Mouse (Mus musculus) heart, postnatal 36 days (tissue): ENCODE data around the gene Dlx5. TPM values are rescaled to one million over a fixed set of nuclear protein-coding genes. Genes with fewer than 3 reads are reported as not detected.

Experiments used
- total RNA-seq, 2 experiments: library from RNA; stranded (reverse); gene quantifications; 2 replicates each; pipeline ENCODE4 v1.2.3; 2021

The Dlx5 gene
- total RNA-seq, 2 experiments from 2014 or later = 0.19 TPM

Other genes starting within 250 kb of the Dlx5 start
- gene Dlx6, start 18.8 kb downstream of the Dlx5 start, total RNA-seq = not detected
- 1 to 10 TPM; 3.2 to 4.9 TPM for gene Sdhaf3, start 73.9 kb upstream of the Dlx5 start, total RNA-seq